Mouse (Mus musculus): ENCODE data around the gene Cd72.

Cd72 gene

GRCm38 (mm10) chr4:43427501-43428179 lies 26.8 kb downstream of the Cd72 start:
- DNase-seq (ENCODE audit: low read depth), result no peak

- DNase-seq (ENCODE audit: low read depth), result no peak
Observed at GRCm38 (mm10) chr4:43426487-43426886, 27.9 kb downstream of the Cd72 start.

GRCm38 (mm10) chr4:43425648-43426380 lies 28.6 kb downstream of the Cd72 start:
- no peak for DNase-seq (ENCODE audit: low read depth)

GRCm38 (mm10) chr4:43425197-43425596 lies 29.2 kb downstream of the Cd72 start:
- no peak for DNase-seq (ENCODE audit: low read depth)

GRCm38 (mm10) chr4:43424072-43424471 lies 30.4 kb downstream of the Cd72 start:
- DNase-seq (ENCODE audit: low read depth), result no peak

GRCm38 (mm10) chr4:43423267-43423934 lies 31.0 kb downstream of the Cd72 start:
- DNase-seq (ENCODE audit: low read depth), result no peak

GRCm38 (mm10) chr4:43421632-43422240 lies 32.7 kb downstream of the Cd72 start:
- no peak for DNase-seq (ENCODE audit: low read depth)

GRCm38 (mm10) chr4:43420305-43420704 lies 34.1 kb downstream of the Cd72 start:
- DNase-seq (ENCODE audit: low read depth), result peak; percentile 92

- peak; percentile 69 for DNase-seq (ENCODE audit: low read depth)
Observed at GRCm38 (mm10) chr4:43419801-43420281, 34.6 kb downstream of the Cd72 start.

- no peak for DNase-seq (ENCODE audit: low read depth)
Observed at GRCm38 (mm10) chr4:43418973-43419656, 35.3 kb downstream of the Cd72 start.

- DNase-seq (ENCODE audit: low read depth), result no peak
Observed at GRCm38 (mm10) chr4:43418450-43418849, 36.0 kb downstream of the Cd72 start.

- no peak for DNase-seq (ENCODE audit: low read depth)
Observed at GRCm38 (mm10) chr4:43417269-43418062, 37.0 kb downstream of the Cd72 start.

- no peak for DNase-seq (ENCODE audit: low read depth)
Observed at GRCm38 (mm10) chr4:43416071-43416490, 38.3 kb downstream of the Cd72 start.

- DNase-seq (ENCODE audit: low read depth), result no peak
Observed at GRCm38 (mm10) chr4:43415221-43416070, 39.0 kb downstream of the Cd72 start.

- DNase-seq (ENCODE audit: low read depth), result no peak
Observed at GRCm38 (mm10) chr4:43414761-43415160, 39.7 kb downstream of the Cd72 start.

GRCm38 (mm10) chr4:43407071-43407920 lies 47.1 kb downstream of the Cd72 start:
- no peak for DNase-seq (ENCODE audit: low read depth)

GRCm38 (mm10) chr4:43406162-43406971 lies 48.1 kb downstream of the Cd72 start:
- peak; percentile 93 for DNase-seq (ENCODE audit: low read depth)

GRCm38 (mm10) chr4:43404697-43405096 lies 49.7 kb downstream of the Cd72 start:
- no peak for DNase-seq (ENCODE audit: low read depth)

All from NIH3T3 (cell line).